Mouse (Mus musculus) left cerebral cortex, postnatal 4 days (tissue): Measurements from ENCODE around the gene Dsp. TPM values are rescaled to one million over a fixed set of nuclear protein-coding genes. Genes with fewer than 3 reads are reported as not detected.

Experiments used
- DNase-seq: peaks from one replicate; pipeline ENCODE4 v3.0.0-alpha.2; 2022
- intact Hi-C: fragments of 180-260 bp; cut with DNase I; formaldehyde crosslinking; loops from one replicate; pipeline ENCODE4 v1.15.1; 2025
- total RNA-seq, 2 experiments: library from RNA; stranded (reverse); gene quantifications; 2 replicates each; pipeline ENCODE4 v1.2.3; 2021

Gene Dsp
- total RNA-seq, 2 experiments from 2014 or later: 0.38 to 0.40 TPM

GRCm38 (mm10) chr13:38170707-38171144 lies 19.6 kb downstream of the Dsp start:
- intact Hi-C loops: no loop called here
- no peak for DNase-seq

DNA sequence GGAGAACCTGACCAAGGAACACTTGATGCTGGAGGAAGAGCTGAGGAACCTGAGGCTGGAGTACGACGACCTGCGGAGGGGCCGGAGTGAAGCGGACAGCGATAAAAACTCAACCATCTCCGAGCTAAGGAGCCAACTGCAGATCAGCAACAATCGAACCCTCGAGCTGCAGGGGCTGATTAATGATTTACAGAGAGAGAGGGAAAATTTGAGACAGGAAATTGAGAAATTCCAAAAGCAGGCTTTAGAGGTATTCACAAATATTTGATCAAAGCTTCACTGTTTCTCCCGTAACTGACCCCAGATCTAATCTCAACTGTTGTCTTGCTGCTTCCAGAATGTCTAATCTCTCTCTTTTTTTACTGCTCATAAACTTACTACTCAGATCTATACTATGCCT lies 42.3 kb downstream of the Dsp start:
- no peak for DNase-seq
- intact Hi-C loops: no loop called here

- no peak for DNase-seq
- intact Hi-C loops: no loop called here
These were observed 50.3 kb downstream of the Dsp start for GRCm38 (mm10) chr13:38201413-38201812.

DNA sequence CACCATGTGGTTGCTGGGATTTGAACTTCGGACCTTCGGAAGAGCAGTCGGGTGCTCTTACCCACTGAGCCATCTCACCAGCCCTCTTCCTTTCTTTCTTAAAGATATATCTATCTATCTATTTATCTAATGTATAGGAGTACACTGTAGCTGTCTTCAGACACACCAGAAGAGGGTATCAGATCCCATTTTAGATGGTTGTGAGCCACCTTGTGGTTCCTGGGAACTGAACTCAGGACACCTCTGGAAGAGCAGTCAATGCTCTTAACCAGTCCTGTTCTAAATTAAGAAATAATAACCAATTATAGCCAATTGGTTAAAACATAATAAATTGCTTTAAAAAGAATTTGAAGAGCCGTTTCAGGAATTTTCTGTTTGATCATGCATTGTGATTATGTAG lies 53.1 kb downstream of the Dsp start:
- no peak for DNase-seq
- intact Hi-C loops: no loop called here

DNA sequence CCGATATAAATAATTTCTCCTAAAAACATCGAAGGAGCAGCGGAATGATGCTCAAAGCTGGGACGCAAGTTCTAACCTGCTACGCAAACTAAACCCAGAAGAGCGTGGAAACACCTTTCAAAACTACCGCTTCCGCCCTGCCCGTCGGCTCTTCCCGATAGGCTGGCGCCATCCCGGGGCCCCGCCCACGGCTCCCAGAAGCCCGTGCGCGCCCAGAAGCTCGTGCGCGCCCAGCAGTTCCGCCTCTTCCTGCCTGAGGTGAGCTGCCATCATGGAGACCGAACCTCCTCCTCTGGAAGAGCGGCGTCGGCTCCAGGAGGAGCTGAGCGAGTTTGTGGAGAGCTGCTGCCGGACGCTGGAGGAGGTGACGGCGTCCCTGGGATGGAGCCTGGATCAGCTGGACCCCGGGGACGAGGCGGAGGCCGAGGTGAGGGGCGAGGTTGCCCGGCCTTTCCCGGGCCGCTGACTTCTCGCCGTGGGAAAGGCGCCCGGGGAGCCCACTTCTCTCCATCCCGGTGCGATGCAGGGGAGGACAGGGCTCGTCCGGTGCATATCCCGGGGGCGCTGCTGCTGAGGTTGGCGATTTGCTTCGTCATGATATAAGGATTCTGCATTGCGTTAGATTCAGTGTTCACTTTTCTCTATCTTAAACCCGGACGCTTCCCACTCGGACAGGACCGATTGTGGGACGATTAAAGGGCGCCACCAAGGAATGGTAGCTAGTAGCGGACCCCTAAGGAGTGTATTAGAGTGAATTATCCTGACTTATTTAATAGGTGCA lies 53.8 kb downstream of the Dsp start, which contains the start of gene Snrnp48:
TSS of gene Snrnp48 (plus strand) at position 237 of the 781 bp plus-strand sequence.
- DNase-seq: peak; percentile 86
- intact Hi-C loops: loop anchor here (5.0 kb wide), 1 partner anchor 143 kb away; no protein-coding TSS in a partner anchor

- intact Hi-C loops: loop anchor here (10.0 kb wide), 1 partner anchor 394 kb away; no protein-coding TSS in a partner anchor
- no peak for DNase-seq
These were observed 60.0 kb downstream of the Dsp start for GRCm38 (mm10) chr13:38211122-38211521.

DNA sequence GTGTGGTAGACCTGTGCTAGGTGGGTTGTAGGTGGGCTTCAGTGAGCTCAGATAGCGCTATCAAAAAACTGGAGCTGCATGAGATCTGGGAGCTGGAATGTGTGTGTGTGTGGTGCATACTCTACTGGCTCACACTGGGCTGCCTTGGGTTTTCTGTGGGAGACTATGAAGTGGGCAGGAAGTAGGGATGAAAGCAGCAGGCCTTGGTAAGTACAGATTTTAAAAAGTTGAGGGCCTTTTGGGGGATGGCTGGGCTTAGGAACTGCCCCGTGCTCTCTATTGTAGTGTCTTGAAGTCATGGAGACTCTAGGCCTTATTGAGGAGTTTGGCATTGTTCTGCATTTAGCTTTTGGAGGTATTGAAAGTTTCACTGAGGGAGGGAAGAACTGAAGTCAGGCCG lies 67.6 kb downstream of the Dsp start:
- intact Hi-C loops: loop anchor here (10.0 kb wide), 1 partner anchor 386 kb away; no protein-coding TSS in a partner anchor
- no peak for DNase-seq

DNA sequence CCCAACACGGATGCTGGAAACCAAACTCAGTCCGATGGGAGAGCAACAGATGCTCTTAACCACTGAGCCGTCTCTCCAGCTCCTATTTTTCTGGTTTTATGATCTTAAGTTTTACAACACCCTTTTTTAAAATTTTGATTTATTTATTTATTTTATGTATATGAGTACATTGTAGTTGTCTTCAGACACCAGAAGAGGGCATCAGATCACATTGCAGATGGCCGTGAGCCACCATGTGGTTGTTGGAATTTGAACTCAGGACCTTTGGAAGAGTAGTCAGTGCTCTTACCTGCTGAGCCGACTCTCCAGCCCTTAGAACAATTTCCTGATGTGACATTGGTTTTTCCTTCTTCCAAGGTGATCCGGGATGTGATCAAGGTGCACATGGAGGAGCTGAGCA lies 69.2 kb downstream of the Dsp start:
- intact Hi-C loops: no loop called here

DNA sequence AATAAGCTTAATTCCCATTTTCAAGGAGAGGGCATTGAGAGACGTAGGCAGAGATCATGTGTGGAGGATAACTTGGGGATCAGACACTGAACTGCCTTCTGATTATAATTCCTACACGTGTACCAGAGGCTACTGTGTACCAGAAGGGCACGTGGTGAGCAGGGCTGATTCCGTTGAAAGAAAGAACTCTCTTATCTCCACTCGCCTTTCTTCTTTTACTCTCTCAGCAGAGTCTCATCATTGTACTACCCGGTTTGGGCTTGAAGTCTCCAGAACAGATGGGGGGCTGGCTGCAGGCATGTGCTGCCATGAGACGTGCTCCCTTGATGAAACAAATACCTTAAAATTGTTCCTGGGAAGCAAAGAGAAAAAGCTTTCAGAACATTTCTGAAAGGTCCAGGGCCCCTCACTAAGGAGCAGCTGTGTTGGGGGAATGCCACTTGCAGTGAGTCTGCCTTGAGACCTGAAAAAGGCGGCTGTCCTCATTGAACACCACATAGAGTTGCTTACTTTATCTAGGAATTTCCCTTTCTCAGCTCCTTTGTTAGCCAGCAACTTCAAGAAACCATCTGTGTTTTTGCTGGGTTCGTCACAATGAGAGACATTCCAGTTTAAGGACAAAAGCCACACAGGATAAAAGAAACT lies 79.2 kb downstream of the Dsp start:
- DNase-seq: no peak
- intact Hi-C loops: no loop called here

More for the DNA sequence above, 69.2 kb downstream of the Dsp start:
- DNase-seq: no peak

GRCm38 (mm10) chr13:38232411-38232810 lies 81.3 kb downstream of the Dsp start:
- no peak for DNase-seq
- intact Hi-C loops: no loop called here

DNA sequence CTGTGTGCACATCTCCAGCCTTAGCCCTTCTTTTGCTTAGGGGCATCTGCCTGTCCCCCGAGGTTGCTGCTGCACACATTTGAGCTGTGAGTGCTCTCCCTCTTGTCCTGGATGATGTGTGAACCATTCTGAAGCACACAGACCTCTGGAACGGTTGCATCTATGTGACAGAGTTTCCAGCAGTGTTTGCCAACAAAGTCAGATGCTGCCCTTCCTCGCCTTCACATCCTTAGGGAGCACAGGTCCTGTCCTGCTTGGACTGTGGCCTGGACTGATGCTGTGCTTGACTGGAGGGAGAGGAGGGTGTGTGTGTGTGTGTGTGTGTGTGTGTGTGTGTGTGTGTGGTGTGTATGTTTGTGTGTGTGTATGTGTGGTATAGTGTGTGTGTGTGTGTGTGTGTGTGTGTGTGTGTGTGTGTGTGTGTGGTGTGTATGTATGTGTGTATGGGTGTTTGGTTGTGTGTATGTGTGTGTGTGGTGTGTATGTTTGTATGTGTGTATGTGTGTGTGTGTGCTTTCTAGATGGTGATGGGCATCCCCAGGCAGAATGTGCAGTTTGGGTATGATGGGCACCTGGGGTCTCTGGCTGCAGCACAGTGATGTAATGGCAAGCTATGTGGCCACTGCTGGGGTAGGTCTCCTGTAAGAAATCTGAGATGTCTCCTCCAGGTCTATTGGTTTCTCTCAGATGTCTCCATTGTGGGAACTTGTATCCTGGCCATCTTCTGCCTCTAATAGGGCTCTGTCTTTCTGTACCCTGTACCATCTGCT lies 81.9 kb downstream of the Dsp start:
- no peak for DNase-seq
- intact Hi-C loops: no loop called here

GRCm38 (mm10) chr13:38234651-38235050 lies 83.6 kb downstream of the Dsp start:
- intact Hi-C loops: no loop called here
- DNase-seq: no peak

DNA sequence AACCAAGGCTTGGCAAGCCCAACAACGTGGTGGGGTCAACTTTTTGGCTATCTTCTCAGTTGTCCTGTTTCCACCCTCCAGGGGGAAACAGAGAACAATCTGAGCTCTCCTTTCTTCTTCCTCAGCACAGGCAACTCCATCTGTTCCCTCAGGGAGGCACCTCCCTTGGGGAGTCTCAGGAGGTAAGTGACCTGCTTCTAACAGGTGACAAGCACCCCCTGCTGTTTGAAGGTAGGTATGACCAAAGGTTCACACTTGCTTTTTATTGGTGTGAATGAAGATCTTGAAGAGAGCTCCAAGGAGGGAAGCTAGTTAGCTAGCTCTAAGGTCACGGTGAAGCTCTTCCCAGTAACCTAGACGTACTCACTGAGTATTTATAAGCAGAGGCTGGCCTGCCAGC lies 84.3 kb downstream of the Dsp start:
- no peak for DNase-seq
- intact Hi-C loops: no loop called here

- no peak for DNase-seq
- intact Hi-C loops: no loop called here
These were observed 97.1 kb downstream of the Dsp start for GRCm38 (mm10) chr13:38248151-38248550.

Other genes with a start within 250 kb of the Dsp start
- gene Ssr1, start 157.1 kb upstream of the Dsp start, total RNA-seq: 10 to 100 TPM; 84.5 to 86.1 TPM
- 10 to 100 TPM; 36.2 to 37.3 TPM for gene Riok1, start 114.3 kb upstream of the Dsp start, total RNA-seq
- gene Cage1, start 114.2 kb upstream of the Dsp start, total RNA-seq: 1 to 10 TPM; 3.6 to 3.8 TPM
- 10 to 100 TPM; 21.6 to 23.4 TPM for gene Snrnp48, start 53.6 kb downstream of the Dsp start, total RNA-seq
- 10 to 100 TPM; 13.2 to 15.2 TPM for gene Bmp6, start 193.8 kb downstream of the Dsp start, total RNA-seq